Mouse (Mus musculus) liver, adult 2 months (tissue): ENCODE results near the gene Zfp128.

ENCODE experiments used
- CTCF ChIP-seq: fragments of 200-500 bp; IDR thresholded peaks from 2 replicates; pipeline ENCODE4 v1.5.1; 2011; ENCODE audit warnings: low read depth, low read length, control low read depth
- POLR2A ChIP-seq: fragments of 200-500 bp; IDR thresholded peaks from 2 replicates; pipeline ENCODE4 v1.6.1; 2011; ENCODE audit warnings: low read length, control low read depth; ENCODE audit not compliant: insufficient read depth; ENCODE audit errors: extremely low read depth

GRCm38 (mm10) chr7:12880036-12880435 lies 941 bp upstream of the Zfp128 start:
- TF ChIP-seq CTCF (no peak), POLR2A (no peak)
